Mouse (Mus musculus): ENCODE results near the gene Afap1l2. TPM values are rescaled to one million over a fixed set of nuclear protein-coding genes. Genes with fewer than 3 reads are reported as not detected.

Gene Afap1l2
- polyA plus RNA-seq, 1 experiment = 2.3 TPM

DNA sequence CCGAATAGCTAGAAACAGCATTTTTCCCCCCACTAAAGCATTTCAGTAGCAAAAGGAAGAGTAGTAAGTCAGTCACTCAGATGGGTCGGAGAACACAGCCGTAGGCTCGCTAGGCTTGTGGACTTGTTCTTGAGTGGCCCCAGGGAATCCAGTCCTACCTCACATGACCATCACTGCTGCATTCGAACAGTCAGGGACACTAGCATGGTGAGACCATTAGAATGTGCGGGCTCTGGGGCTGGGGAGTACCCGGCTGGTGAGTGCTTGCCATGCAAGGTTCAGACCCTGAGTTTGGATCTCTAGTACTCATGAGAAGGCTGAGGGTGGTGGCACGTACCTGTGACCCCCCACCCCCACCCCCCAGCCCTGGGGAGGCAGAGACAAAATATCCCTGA is 9.8 kb upstream of the Afap1l2 start:
- no peaks in the 10 kb centered on the region for H3K36me3 ChIP-seq (ENCODE audit: control insufficient read depth, insufficient read depth, low read length)
- H3K4me1 ChIP-seq (ENCODE audit: control insufficient read depth, insufficient read depth, insufficient read length, low read length) = no peaks in the 10 kb centered on the region
- H3K4me3 ChIP-seq (ENCODE audit: low read depth, low read length) = no peak overlapping the region
- WGBS = 75% methylated on average over 8 of the region's 8 CpGs
- H3K27me3 ChIP-seq (ENCODE audit: control insufficient read depth, insufficient read depth, low read length) = no peaks in the 10 kb centered on the region
- H3K27ac ChIP-seq (ENCODE audit: insufficient read depth, low read depth, low read length) = no peak overlapping the region; the same call in 1 of the 2 replicates
- no peak for TF ChIP-seq CTCF (IDR thresholded peaks at IDR 0.05; ENCODE audit: extremely low read depth, insufficient read length, insufficient replicate concordance, low read depth, low read length)
- TF ChIP-seq POLR2A (IDR thresholded peaks at IDR 0.05; ENCODE audit: low read depth, low read length) = no peak

DNA sequence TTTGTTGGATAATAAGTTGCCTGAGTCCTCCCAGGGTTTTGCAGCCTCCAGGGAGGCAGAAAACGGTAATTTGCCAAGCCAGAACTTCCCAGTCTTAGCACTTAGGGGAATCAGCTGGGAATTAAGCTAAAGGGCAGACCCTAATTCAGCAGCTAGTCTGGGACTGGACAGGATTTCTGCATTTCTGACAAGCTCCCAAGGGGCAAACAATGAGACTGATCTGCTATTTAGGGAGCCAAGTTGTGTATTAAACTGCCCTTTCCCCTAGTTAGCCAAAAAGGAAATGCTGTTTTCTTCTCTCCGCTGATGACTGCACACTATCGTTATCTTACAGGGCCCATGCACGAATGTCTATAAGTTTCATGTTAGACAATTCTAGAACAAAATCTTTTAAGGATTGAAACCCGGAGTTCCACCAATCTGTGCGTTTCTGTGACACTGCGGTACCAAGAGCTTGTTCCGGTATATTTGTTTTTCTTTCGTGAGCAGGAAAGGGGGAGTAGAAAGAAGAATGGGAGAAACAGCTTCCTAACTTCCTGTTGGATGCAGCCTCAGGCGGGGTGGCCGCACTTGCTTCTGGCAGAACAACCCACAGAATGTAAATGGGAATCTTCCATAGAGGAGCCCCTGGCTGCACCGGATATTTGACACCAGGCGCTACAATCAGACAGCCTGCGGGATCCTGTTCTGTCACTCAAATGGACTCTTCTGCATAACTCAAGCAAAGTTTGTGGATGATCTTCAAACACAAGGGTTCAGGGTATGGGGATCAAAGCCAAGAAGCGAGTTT is 9.2 kb upstream of the Afap1l2 start:
- no peaks in the 10 kb centered on the region for H3K4me1 ChIP-seq (ENCODE audit: control insufficient read depth, insufficient read depth, insufficient read length, low read length)
- H3K27ac ChIP-seq (ENCODE audit: insufficient read depth, low read depth, low read length) = no peak overlapping the region; the same call in 1 of the 2 replicates
- WGBS = 50% methylated on average over 15 of the region's 15 CpGs
- no peaks in the 10 kb centered on the region for H3K27me3 ChIP-seq (ENCODE audit: control insufficient read depth, insufficient read depth, low read length)
- TF ChIP-seq POLR2A (IDR thresholded peaks at IDR 0.05; ENCODE audit: low read depth, low read length) = no peak
- no peak for TF ChIP-seq CTCF (IDR thresholded peaks at IDR 0.05; ENCODE audit: extremely low read depth, insufficient read length, insufficient replicate concordance, low read depth, low read length)
- no peaks in the 10 kb centered on the region for H3K36me3 ChIP-seq (ENCODE audit: control insufficient read depth, insufficient read depth, low read length)
- no peak overlapping the region for H3K4me3 ChIP-seq (ENCODE audit: low read depth, low read length)

DNA sequence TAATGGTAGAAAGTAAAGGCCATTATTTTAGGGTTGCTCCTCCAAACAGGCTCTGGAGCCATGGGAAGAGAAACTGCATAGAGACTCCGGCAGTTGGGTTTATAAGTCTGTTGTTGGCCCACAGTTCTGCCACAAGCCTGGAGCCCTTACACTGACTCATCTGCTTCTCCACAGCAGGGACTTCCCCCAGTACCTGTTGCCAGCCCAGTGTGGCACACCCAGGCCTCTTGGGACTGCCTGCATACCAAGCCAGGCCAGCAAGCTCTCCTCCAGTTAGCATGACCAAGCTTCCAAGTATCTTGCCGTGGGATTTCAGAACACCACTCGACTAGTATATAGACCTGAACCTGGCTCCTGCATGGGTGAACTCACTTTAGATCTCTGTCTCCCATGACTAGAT is 6.8 kb upstream of the Afap1l2 start:
- Histone ChIP-seq H3K27me3 (ENCODE audit: control insufficient read depth, insufficient read depth, low read length) (no peaks in the 10 kb centered on the region), H3K27ac (ENCODE audit: insufficient read depth, low read depth, low read length) (no peak overlapping the region), H3K36me3 (ENCODE audit: control insufficient read depth, insufficient read depth, low read length) (no peaks in the 10 kb centered on the region), H3K4me3 (ENCODE audit: low read depth, low read length) (no peak overlapping the region), H3K4me1 (ENCODE audit: control insufficient read depth, insufficient read depth, insufficient read length, low read length) (no peaks in the 10 kb centered on the region)
- 80% methylated on average over 3 of the region's 3 CpGs for WGBS
- TF ChIP-seq POLR2A (IDR thresholded peaks at IDR 0.05; ENCODE audit: low read depth, low read length) (no peak), CTCF (IDR thresholded peaks at IDR 0.05; ENCODE audit: extremely low read depth, insufficient read length, insufficient replicate concordance, low read depth, low read length) (no peak)

DNA sequence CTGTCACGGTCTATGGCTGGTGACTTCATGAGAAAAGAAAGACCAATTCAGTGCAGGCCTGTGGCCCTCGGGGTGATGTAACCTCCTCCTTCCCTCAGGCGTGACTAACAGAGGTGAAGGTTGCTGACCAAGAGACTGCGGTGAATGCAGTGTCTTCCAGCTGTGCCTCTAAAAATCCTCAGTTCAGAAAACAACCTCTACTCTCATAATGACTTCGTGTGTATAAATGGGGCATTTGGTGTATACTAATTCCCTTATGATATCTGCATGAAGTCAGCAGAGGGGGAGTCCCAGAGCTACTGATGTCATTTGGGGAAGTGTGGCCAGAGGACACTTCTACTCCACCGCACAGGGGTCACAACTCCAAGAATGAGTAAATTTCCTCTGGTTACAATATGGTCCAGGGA is 5.2 kb upstream of the Afap1l2 start:
- TF ChIP-seq POLR2A (IDR thresholded peaks at IDR 0.05; ENCODE audit: low read depth, low read length) = no peak
- no peak for TF ChIP-seq CTCF (IDR thresholded peaks at IDR 0.05; ENCODE audit: extremely low read depth, insufficient read length, insufficient replicate concordance, low read depth, low read length)
- H3K4me1 ChIP-seq (ENCODE audit: control insufficient read depth, insufficient read depth, insufficient read length, low read length) = no peaks in the 10 kb centered on the region
- H3K4me3 ChIP-seq (ENCODE audit: low read depth, low read length) = no peak overlapping the region
- H3K27me3 ChIP-seq (ENCODE audit: control insufficient read depth, insufficient read depth, low read length) = peaks cover 5% of the 10 kb centered on the region
- WGBS = 78% methylated on average over 6 of the region's 6 CpGs
- no peaks in the 10 kb centered on the region for H3K36me3 ChIP-seq (ENCODE audit: control insufficient read depth, insufficient read depth, low read length)
- H3K27ac ChIP-seq (ENCODE audit: insufficient read depth, low read depth, low read length) = no peak overlapping the region

DNA sequence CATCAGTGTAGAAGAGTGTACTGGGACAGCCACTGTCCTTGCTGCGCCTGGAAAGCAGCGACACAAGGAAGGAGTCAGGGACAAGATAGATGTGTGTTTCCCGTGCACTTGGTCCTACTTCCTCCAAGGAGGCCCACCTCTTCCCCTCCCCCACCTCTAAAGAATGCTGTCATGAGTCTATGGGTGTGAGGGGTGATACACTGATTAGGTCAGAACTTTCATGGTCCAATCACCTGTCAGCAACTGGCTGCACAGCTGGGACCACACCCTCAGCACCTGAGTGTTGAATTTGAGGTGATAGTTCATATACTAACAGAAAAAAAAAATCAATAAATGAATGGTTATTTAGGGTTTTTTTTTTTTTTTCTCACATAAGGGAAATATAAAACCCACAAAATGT is 4.0 kb upstream of the Afap1l2 start:
- Histone ChIP-seq H3K27ac (ENCODE audit: insufficient read depth, low read depth, low read length) (no peak overlapping the region), H3K4me3 (ENCODE audit: low read depth, low read length) (no peak overlapping the region), H3K36me3 (ENCODE audit: control insufficient read depth, insufficient read depth, low read length) (no peaks in the 10 kb centered on the region), H3K27me3 (ENCODE audit: control insufficient read depth, insufficient read depth, low read length) (peaks cover 16% of the 10 kb centered on the region), H3K4me1 (ENCODE audit: control insufficient read depth, insufficient read depth, insufficient read length, low read length) (peaks cover 3% of the 10 kb centered on the region; the same call in 1 of the 2 replicates)
- WGBS = 59% methylated on average over 3 of the region's 3 CpGs
- TF ChIP-seq CTCF (IDR thresholded peaks at IDR 0.05; ENCODE audit: extremely low read depth, insufficient read length, insufficient replicate concordance, low read depth, low read length) (no peak), POLR2A (IDR thresholded peaks at IDR 0.05; ENCODE audit: low read depth, low read length) (no peak)

- no peak overlapping the region for H3K4me3 ChIP-seq (ENCODE audit: low read depth, low read length)
- H3K27ac ChIP-seq (ENCODE audit: insufficient read depth, low read depth, low read length) = no peak overlapping the region
- WGBS = 61% methylated on average over 4 of the region's 4 CpGs
- H3K4me1 ChIP-seq (ENCODE audit: control insufficient read depth, insufficient read depth, insufficient read length, low read length) = peaks cover 3% of the 10 kb centered on the region; the same call in 1 of the 2 replicates
- no peak for TF ChIP-seq POLR2A (IDR thresholded peaks at IDR 0.05; ENCODE audit: low read depth, low read length)
- no peak for TF ChIP-seq CTCF (IDR thresholded peaks at IDR 0.05; ENCODE audit: extremely low read depth, insufficient read length, insufficient replicate concordance, low read depth, low read length)
- no peaks in the 10 kb centered on the region for H3K36me3 ChIP-seq (ENCODE audit: control insufficient read depth, insufficient read depth, low read length)
- H3K27me3 ChIP-seq (ENCODE audit: control insufficient read depth, insufficient read depth, low read length) = peaks cover 20% of the 10 kb centered on the region
Measured at GRCm38 (mm10) chr19:57010064-57010463, 2.0 kb upstream of the Afap1l2 start.

- 80% methylated on average over 4 of the region's 4 CpGs for WGBS
- TF ChIP-seq POLR2A (IDR thresholded peaks at IDR 0.05; ENCODE audit: low read depth, low read length) = no peak
- no peak for TF ChIP-seq CTCF (IDR thresholded peaks at IDR 0.05; ENCODE audit: extremely low read depth, insufficient read length, insufficient replicate concordance, low read depth, low read length)
- Histone ChIP-seq H3K27ac (ENCODE audit: insufficient read depth, low read depth, low read length) (no peak overlapping the region), H3K4me1 (ENCODE audit: control insufficient read depth, insufficient read depth, insufficient read length, low read length) (peaks cover 3% of the 10 kb centered on the region; the same call in 1 of the 2 replicates), H3K27me3 (ENCODE audit: control insufficient read depth, insufficient read depth, low read length) (peaks cover 20% of the 10 kb centered on the region), H3K36me3 (ENCODE audit: control insufficient read depth, insufficient read depth, low read length) (no peaks in the 10 kb centered on the region), H3K4me3 (ENCODE audit: low read depth, low read length) (no peak overlapping the region)
Measured at GRCm38 (mm10) chr19:57009653-57010052, 1.6 kb upstream of the Afap1l2 start.

Measured in small intestine, adult 2 months (tissue).